8 mouse cellular contexts compared by ENCODE assay signal in the genomic region with DNA sequence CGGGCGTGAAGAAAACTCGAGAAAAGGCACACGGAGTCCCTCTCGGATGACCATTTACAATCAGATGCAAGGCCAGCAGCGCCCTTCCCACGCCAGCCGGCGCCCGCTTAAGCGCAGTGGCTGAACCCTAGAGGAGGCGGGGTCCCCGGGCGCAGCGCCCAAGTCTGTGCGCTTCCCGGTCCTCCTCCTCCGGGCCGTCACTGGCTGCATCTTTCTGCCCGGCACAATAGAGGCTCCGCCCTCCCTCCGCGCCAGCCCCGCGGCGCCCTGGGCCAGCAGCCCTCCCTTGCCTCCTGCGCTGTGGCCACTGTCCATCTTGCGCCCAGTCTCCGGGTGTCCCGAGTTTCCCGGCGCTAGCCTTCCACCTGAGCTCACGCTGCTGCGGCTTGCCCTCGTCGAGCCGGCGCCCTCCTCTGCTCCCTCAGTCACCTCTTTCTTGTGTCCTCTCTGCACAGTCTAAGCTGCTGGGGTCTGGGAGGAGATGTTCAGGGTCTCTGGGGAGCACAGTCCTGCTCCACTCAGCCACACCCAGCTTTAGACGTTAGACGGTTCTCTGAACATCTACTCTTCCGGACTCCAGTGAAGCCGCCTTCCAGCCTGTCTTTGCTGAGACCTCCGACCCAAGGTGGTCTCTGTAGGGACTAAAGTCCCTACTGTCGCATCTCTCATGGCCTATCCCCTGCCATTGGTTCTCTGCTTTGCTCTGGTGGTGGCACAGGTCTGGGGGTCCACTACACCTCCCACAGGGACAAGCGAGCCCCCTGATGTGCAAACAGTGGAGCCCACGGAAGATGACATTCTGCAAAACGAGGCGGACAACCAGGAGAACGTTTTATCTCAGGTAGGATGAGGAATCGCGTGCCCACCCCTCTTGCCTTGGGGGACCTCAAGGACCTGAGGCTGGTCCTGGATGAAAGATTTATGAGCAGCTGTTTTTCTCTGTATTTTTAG. TPM values are rescaled to one million over a fixed set of nuclear protein-coding genes. Genes with fewer than 3 reads are reported as not detected.
A peak's percentile ranks its signal among the peaks of the same experiment; 100 is the strongest.
DNase-seq lines count a peak whose midpoint lies in the region; ATAC-seq and TF ChIP-seq lines count a peak whose summit lies in the region.

A gene (plus strand): TSS at position 278 of the 951 bp plus-strand sequence.

- H3K4me3 ChIP-seq in intestine, postnatal 0 days (ENCODE audit: low read depth, low read length), result peak within 1 kb of the TSS; percentile 46

- H3K4me2 ChIP-seq in intestine, postnatal 0 days (replicated peaks; ENCODE audit: low read depth), result peak within 1 kb of the TSS; percentile 85

- peak within 1 kb of the TSS; percentile 42; the same call in 1 of the 2 replicates for H3K9ac ChIP-seq in intestine, postnatal 0 days (ENCODE audit: low read depth, low read length)

- H3K27me3 ChIP-seq in intestine, postnatal 0 days (replicated peaks; ENCODE audit: control insufficient read depth, insufficient read depth, low read length), result peaks cover 3% of the 10 kb centered on the region; the same call in 1 of the 2 replicates

- H3K27ac ChIP-seq in intestine, postnatal 0 days (ENCODE audit: low read depth, low read length), result no peak within 1 kb of the TSS

- WGBS in intestine, postnatal 0 days, result 14% methylated on average over 50 of the region's 51 CpGs

- no peaks in the 10 kb centered on the region for H3K36me3 ChIP-seq in intestine, postnatal 0 days (ENCODE audit: control insufficient read depth, insufficient read depth)

- ATAC-seq in intestine, postnatal 0 days, result peak; percentile 84

- intact Hi-C loops in left cerebral cortex, postnatal 36 days (cut with DNase I), result no loop called here

- DNase-seq in adrenal gland, postnatal 10 days, result peak; percentile 94
- peak; percentile 86 for DNase-seq in embryo, embryonic 9.5 days (ENCODE audit: extremely low spot score)
- no peak for DNase-seq in gonadal fat pad, adult 2 months (ENCODE audit: low read depth)
- peak; percentile 64 to 76 for DNase-seq in left cerebral cortex, postnatal 36 days (ENCODE audit: low spot score in 2 of 2)
- peak; percentile 89 for DNase-seq in mesoderm, embryonic 11.5 days (ENCODE audit: low read depth, low spot score)
- peak; percentile 66 to 76 for DNase-seq in right cerebral cortex, postnatal 36 days (ENCODE audit: low spot score in 2 of 2)
- DNase-seq in c-Kit-positive CD71-positive TER-119-positive erythroid progenitor cells, embryonic 14.5 days (ENCODE audit: low spot score), result no peak

- H3K9me3 ChIP-seq in intestine, postnatal 0 days (ENCODE audit: control insufficient read depth), result no peaks in the 10 kb centered on the region

- no peaks in the 10 kb centered on the region for H3K4me1 ChIP-seq in intestine, postnatal 0 days (replicated peaks; ENCODE audit: control insufficient read depth, insufficient read depth, low read length)

- TF ChIP-seq CTCF in intestine, postnatal 0 days (IDR thresholded peaks at IDR 0.05; ENCODE audit: low read depth), result 0 out of 2 replicates have a peak, but pooled peaks have one; percentile 1

RNA-seq across cellular contexts. Expression of the gene that starts here (rescaled TPM):
- total RNA-seq in adrenal gland, postnatal 10 days (2021), result 10 to 100 TPM; 16.0 to 17.9 TPM
- polyA plus RNA-seq in gonadal fat pad, adult 2 months (2012; rRNA removed), result 14.5 and 19.0 TPM in 2 replicates
- 14.5 and 19.5 TPM in 2 replicates for polyA plus RNA-seq in intestine, postnatal 0 days (2015; fragmentation: Nextera tagmentation; extraction: Ambion mirVana)
- 1 to 10 TPM; 3.1 to 4.6 TPM for total RNA-seq in left cerebral cortex, postnatal 36 days (2021)

Comparison
In these comparisons a context has a peak if more than half of its experiments do, and no peak if none do; other contexts are left out.
1. DNase-seq: peak in adrenal gland, postnatal 10 days (single experiment), embryo, embryonic 9.5 days (single experiment), left cerebral cortex, postnatal 36 days (2 of 2), mesoderm, embryonic 11.5 days (single experiment) and right cerebral cortex, postnatal 36 days (2 of 2); none in gonadal fat pad, adult 2 months (single experiment) and c-Kit-positive CD71-positive TER-119-positive erythroid progenitor cells, embryonic 14.5 days (single experiment).